Mouse (Mus musculus): ENCODE measurements around the gene Bbx.

- TF ChIP-seq HCFC1 (IDR thresholded peaks at IDR 0.05; ENCODE audit: borderline replicate concordance, insufficient read depth, low read length), result no peak
- TF ChIP-seq ZNF384 (IDR thresholded peaks at IDR 0.05; ENCODE audit: low read depth, low read length), result no peak
Observed at GRCm38 (mm10) chr16:50241604-50242003, 190.6 kb downstream of the Bbx start.
